Mouse (Mus musculus): ENCODE results near the gene Prr22.

DNA sequence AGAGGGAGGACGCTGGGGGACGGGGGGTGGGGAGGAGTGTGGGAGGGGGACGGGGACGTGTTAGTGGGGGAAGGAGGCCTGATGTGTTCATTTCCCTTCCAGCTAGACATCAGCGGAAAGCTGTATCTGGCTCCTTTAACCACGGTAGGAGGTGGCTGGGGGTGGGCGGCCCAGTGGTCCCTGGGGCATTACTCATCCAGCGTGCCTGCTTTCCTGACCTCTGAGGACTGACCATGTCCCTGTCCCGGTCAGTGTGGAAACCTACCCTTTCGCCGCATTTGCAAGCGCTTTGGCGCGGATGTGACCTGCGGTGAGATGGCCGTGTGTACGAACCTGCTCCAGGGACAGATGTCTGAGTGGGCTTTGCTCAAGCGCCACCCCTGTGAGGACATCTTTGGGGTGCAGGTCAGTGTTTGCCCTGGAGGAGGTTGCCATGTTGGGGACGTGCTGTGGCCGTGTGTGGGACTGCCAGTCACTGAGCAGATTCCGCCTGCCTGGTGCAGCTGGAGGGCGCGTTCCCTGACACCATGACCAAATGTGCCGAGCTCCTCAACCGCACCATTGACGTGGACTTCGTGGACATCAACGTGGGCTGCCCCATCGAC, 2.4 kb upstream of the Prr22 start:
- TF ChIP-seq POLR2A (IDR thresholded peaks at IDR 0.05; ENCODE audit: insufficient read depth, low read depth, low read length) (no peak), CTCF (IDR thresholded peaks at IDR 0.05) (no peak), EP300 (IDR thresholded peaks at IDR 0.05; ENCODE audit: insufficient read depth, low read depth, low read length) (no peak)
